Mouse (Mus musculus) liver, embryonic 16.5 days (tissue): ENCODE results near the gene Styx. TPM values are rescaled to one million over a fixed set of nuclear protein-coding genes. Genes with fewer than 3 reads are reported as not detected.

Source experiments
- ATAC-seq: fragments of 200-750 bp; cut with Nextera tagmentation; 2 replicates; pipeline ENCODE4 v1.8.0; 2017; ENCODE audit warnings: low read depth, mild to moderate bottlenecking, moderate number of reproducible peaks, moderate library complexity
- H3K27ac ChIP-seq: fragments of 300-500 bp; sonication (generic); 2 replicates; pipeline ENCODE4 v1.5.1; 2014; ENCODE audit warnings: mild to moderate bottlenecking, low read length
- H3K27me3 ChIP-seq: fragments of 300-500 bp; sonication (generic); 2 replicates; pipeline ENCODE4 v1.6.1; 2014; ENCODE audit warnings: low read depth, low read length, mixed read lengths; ENCODE audit not compliant: control insufficient read depth, insufficient read depth
- H3K36me3 ChIP-seq: fragments of 300-500 bp; sonication (generic); 2 replicates; pipeline ENCODE4 v1.6.1; 2014; ENCODE audit warnings: mild to moderate bottlenecking; ENCODE audit not compliant: control insufficient read depth, insufficient read depth
- H3K4me1 ChIP-seq: fragments of 300-500 bp; sonication (generic); 2 replicates; pipeline ENCODE4 v1.6.1; 2014; ENCODE audit warnings: low read depth, low read length, mixed read lengths; ENCODE audit not compliant: control insufficient read depth
- H3K4me2 ChIP-seq: fragments of 300-500 bp; sonication (generic); 2 replicates; pipeline ENCODE4 v1.6.1; 2014; ENCODE audit warnings: low read depth, low read length, mixed read lengths
- H3K4me3 ChIP-seq: fragments of 300-500 bp; sonication (generic); 2 replicates; pipeline ENCODE4 v1.5.1; 2014; ENCODE audit warnings: low read depth, mild to moderate bottlenecking, low read length
- H3K9ac ChIP-seq: fragments of 300-500 bp; sonication (generic); 2 replicates; pipeline ENCODE4 v1.6.1; 2014; ENCODE audit warnings: low read depth, low read length
- H3K9me3 ChIP-seq: fragments of 300-500 bp; sonication (generic); replicated peaks from 2 replicates; pipeline ENCODE4 v1.6.1; 2016; ENCODE audit warnings: low read length; ENCODE audit not compliant: control insufficient read depth
- WGBS: fragments of 180-500 bp; shearing (Covaris S2); extraction: QIAGEN DNeasy Blood & Tissue Kit; methylation state at CpG from one replicate; pipeline ENCODE4 v1.1.7; 2014; ENCODE audit not compliant: insufficient replicate concordance; 5-methylcytosine and 5-hydroxymethylcytosine counted together
- polyA plus RNA-seq: library from polyadenylated mRNA; unstranded; fragments of >200 nt; fragmentation: Nextera tagmentation; extraction: Ambion mirVana; gene quantifications from 2 replicates; pipeline ENCODE4 v1.2.1, GENCODE M21; 2015

Styx gene
- polyA plus RNA-seq, 1 experiment from 2014 or later, result 14.1 TPM

- Histone ChIP-seq H3K9me3 (no peaks in the 10 kb centered on the region), H3K4me1 (peaks cover 15% of the 10 kb centered on the region), H3K36me3 (no peaks in the 10 kb centered on the region), H3K4me2 (no peak overlapping the region), H3K27me3 (no peaks in the 10 kb centered on the region), H3K4me3 (no peak overlapping the region), H3K9ac (no peak overlapping the region), H3K27ac (peak overlapping the region; percentile 38)
- ATAC-seq, result no peak
- 64% methylated on average over 5 of the region's 5 CpGs for WGBS
Measured at GRCm38 (mm10) chr14:45453538-45454233, 102.8 kb downstream of the Styx start.

GRCm38 (mm10) chr14:45455651-45456501, 105.0 kb downstream of the Styx start:
- H3K36me3 ChIP-seq, result no peaks in the 10 kb centered on the region
- peak overlapping the region; percentile 42 for H3K27ac ChIP-seq
- 53% methylated on average over 12 of the region's 12 CpGs for WGBS
- no peaks in the 10 kb centered on the region for H3K9me3 ChIP-seq
- no peak overlapping the region for H3K4me3 ChIP-seq
- H3K27me3 ChIP-seq, result no peaks in the 10 kb centered on the region
- no peak overlapping the region for H3K4me2 ChIP-seq
- H3K4me1 ChIP-seq, result peaks cover 15% of the 10 kb centered on the region
- ATAC-seq, result no peak
- H3K9ac ChIP-seq, result no peak overlapping the region

- H3K4me1 ChIP-seq, result peaks cover 11% of the 10 kb centered on the region; the same call in 1 of the 2 replicates
- H3K9me3 ChIP-seq, result no peaks in the 10 kb centered on the region
- no peaks in the 10 kb centered on the region; the same call in 1 of the 2 replicates for H3K36me3 ChIP-seq
- no peak overlapping the region for H3K4me2 ChIP-seq
- no peak overlapping the region for H3K27ac ChIP-seq
- 0% methylated on average over 1 of the region's 1 CpGs for WGBS
- no peak overlapping the region for H3K4me3 ChIP-seq
- peak; percentile 40 for ATAC-seq
- no peaks in the 10 kb centered on the region for H3K27me3 ChIP-seq
- H3K9ac ChIP-seq, result no peak overlapping the region
Measured at GRCm38 (mm10) chr14:45456502-45456846, 105.6 kb downstream of the Styx start.

GRCm38 (mm10) chr14:45457003-45457402, 106.1 kb downstream of the Styx start:
- 0 out of 2 replicates have a peak overlapping the region, but pooled peaks have one; percentile 38 for H3K27ac ChIP-seq
- no peak for ATAC-seq

GRCm38 (mm10) chr14:45459877-45460276, 109.0 kb downstream of the Styx start:
- no peaks in the 10 kb centered on the region for H3K4me1 ChIP-seq
- 87% methylated on average over 14 of the region's 14 CpGs for WGBS
- H3K9ac ChIP-seq, result no peak overlapping the region
- no peak overlapping the region for H3K27ac ChIP-seq
- H3K27me3 ChIP-seq, result no peaks in the 10 kb centered on the region
- ATAC-seq, result no peak
- no peak overlapping the region for H3K4me3 ChIP-seq
- H3K36me3 ChIP-seq, result peaks cover 3% of the 10 kb centered on the region; the same call in 1 of the 2 replicates
- H3K4me2 ChIP-seq, result no peak overlapping the region
- no peaks in the 10 kb centered on the region for H3K9me3 ChIP-seq

More at GRCm38 (mm10) chr14:45457003-45457402, 106.1 kb downstream of the Styx start:
- 67% methylated on average over 9 of the region's 9 CpGs for WGBS
- Histone ChIP-seq H3K9me3 (no peaks in the 10 kb centered on the region), H3K4me2 (no peak overlapping the region), H3K4me1 (peaks cover 10% of the 10 kb centered on the region; the same call in 1 of the 2 replicates), H3K27me3 (no peaks in the 10 kb centered on the region), H3K4me3 (no peak overlapping the region), H3K9ac (no peak overlapping the region), H3K36me3 (peaks cover 3% of the 10 kb centered on the region; the same call in 1 of the 2 replicates)

GRCm38 (mm10) chr14:45460491-45460890, 109.6 kb downstream of the Styx start:
- H3K27ac ChIP-seq, result no peak overlapping the region
- no peaks in the 10 kb centered on the region for H3K4me1 ChIP-seq
- WGBS, result 74% methylated on average over 10 of the region's 10 CpGs
- no peak overlapping the region for H3K9ac ChIP-seq
- peaks cover 3% of the 10 kb centered on the region; the same call in 1 of the 2 replicates for H3K36me3 ChIP-seq
- no peak for ATAC-seq
- H3K27me3 ChIP-seq, result no peaks in the 10 kb centered on the region
- no peak overlapping the region for H3K4me3 ChIP-seq
- no peaks in the 10 kb centered on the region for H3K9me3 ChIP-seq
- no peak overlapping the region for H3K4me2 ChIP-seq

- peaks cover 3% of the 10 kb centered on the region; the same call in 1 of the 2 replicates for H3K36me3 ChIP-seq
- H3K4me2 ChIP-seq, result no peak overlapping the region
- H3K27me3 ChIP-seq, result no peaks in the 10 kb centered on the region
- no peak overlapping the region for H3K27ac ChIP-seq
- H3K9ac ChIP-seq, result no peak overlapping the region
- no peaks in the 10 kb centered on the region for H3K9me3 ChIP-seq
- no peak for ATAC-seq
- WGBS, result 75% methylated on average over 6 of the region's 6 CpGs
- no peaks in the 10 kb centered on the region for H3K4me1 ChIP-seq
- no peak overlapping the region for H3K4me3 ChIP-seq
Measured at GRCm38 (mm10) chr14:45461945-45462344, 111.1 kb downstream of the Styx start.

GRCm38 (mm10) chr14:45462374-45462773, 111.5 kb downstream of the Styx start:
- 68% methylated on average over 6 of the region's 6 CpGs for WGBS
- Histone ChIP-seq H3K27me3 (no peaks in the 10 kb centered on the region), H3K9ac (no peak overlapping the region), H3K27ac (no peak overlapping the region), H3K4me2 (no peak overlapping the region), H3K4me1 (no peaks in the 10 kb centered on the region), H3K4me3 (no peak overlapping the region), H3K36me3 (peaks cover 3% of the 10 kb centered on the region; the same call in 1 of the 2 replicates), H3K9me3 (no peaks in the 10 kb centered on the region)
- no peak for ATAC-seq
